Mouse (Mus musculus): Measurements from ENCODE around the gene Ulk1.

DNA sequence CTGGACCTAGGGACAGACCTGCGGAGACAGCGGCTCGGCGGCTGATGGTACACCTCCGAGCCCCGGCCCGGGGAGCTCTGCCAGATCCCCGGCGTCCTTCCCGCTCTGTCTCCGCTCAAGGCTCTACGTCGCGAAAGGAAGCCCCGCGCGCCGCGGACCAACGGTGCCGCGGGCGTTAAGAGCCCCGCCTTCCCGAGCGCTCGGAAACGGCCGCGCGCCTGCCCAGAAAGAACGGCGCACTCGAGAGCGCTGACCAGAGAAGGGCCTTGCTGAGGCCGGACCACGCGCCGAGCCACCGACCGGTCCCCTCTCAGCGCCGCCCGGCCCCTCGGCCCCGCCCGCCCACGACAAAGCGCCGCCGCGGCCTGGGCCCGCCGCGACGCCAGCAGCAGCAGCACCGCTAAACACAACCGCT is 39.9 kb downstream of the Ulk1 start:
- TF ChIP-seq ZNF384 (IDR thresholded peaks at IDR 0.05; ENCODE audit: low read depth, low read length) (no peak), MAFK (IDR thresholded peaks at IDR 0.05; ENCODE audit: insufficient read depth, low read depth, low read length) (no peak), CHD2 (IDR thresholded peaks at IDR 0.05; ENCODE audit: low read depth, low read length) (no peak)

All from ES-E14 (cell line).